Mouse (Mus musculus): ENCODE results near the gene Tmem39b.

- TF ChIP-seq POLR2A (IDR thresholded peaks at IDR 0.05; ENCODE audit: control insufficient read depth, low read depth, low read length), result peak; percentile 65; the same call in 1 of the 2 replicates
- no peak for TF ChIP-seq CTCF (IDR thresholded peaks at IDR 0.05; ENCODE audit: control insufficient read depth, insufficient read depth, insufficient replicate concordance, low read depth, low read length)
Measured at GRCm38 (mm10) chr4:129696158-129696985, at the start of gene Tmem39b.
